27 mouse cellular contexts compared by ENCODE assay signal in genomic region chr11:18934921-18935320, GRCm38 (mm10).
DNase-seq lines count a peak whose midpoint lies in the region; ATAC-seq and TF ChIP-seq lines count a peak whose summit lies in the region.
"Had no signal": no experiment of that assay in that cellular context is flagged by ENCODE, and none has a peak within 500 bp of the region (broad histone marks: within the 10 kb centered on the region; RNA-seq: fewer than 3 reads in every experiment).

No protein-coding gene starts in this region.

- 38% methylated on average over 6 of the region's 6 CpGs for WGBS in forebrain, embryonic 11.5 days
- 42% methylated on average over 6 of the region's 6 CpGs for WGBS in forebrain, embryonic 10.5 days
- 76% methylated on average over 6 of the region's 6 CpGs for WGBS in midbrain, embryonic 13.5 days
- 74% methylated on average over 6 of the region's 6 CpGs for WGBS in midbrain, embryonic 16.5 days
- 39% methylated on average over 6 of the region's 6 CpGs for WGBS in forebrain, postnatal 0 days
- WGBS in intestine, embryonic 15.5 days: 91% methylated on average over 6 of the region's 6 CpGs

- peaks cover 10% of the 10 kb centered on the region for H3K4me1 ChIP-seq in forebrain, embryonic 11.5 days (replicated peaks; ENCODE audit: control insufficient read depth, insufficient read depth, low read length)
- H3K4me1 ChIP-seq in forebrain, embryonic 10.5 days: peaks cover 55% of the 10 kb centered on the region
- peaks cover 37% of the 10 kb centered on the region for H3K4me1 ChIP-seq in midbrain, embryonic 13.5 days (replicated peaks)
- H3K4me1 ChIP-seq in midbrain, embryonic 16.5 days (ENCODE audit: control insufficient read depth, insufficient read depth, low read length): peaks cover 17% of the 10 kb centered on the region
- peaks cover 5% of the 10 kb centered on the region; the same call in 1 of the 2 replicates for H3K4me1 ChIP-seq in forebrain, postnatal 0 days (ENCODE audit: insufficient read depth)
- H3K4me1 ChIP-seq in intestine, embryonic 15.5 days (replicated peaks): peaks cover 13% of the 10 kb centered on the region; the same call in 1 of the 2 replicates

- no peak for TF ChIP-seq CTCF in forebrain, postnatal 0 days (IDR thresholded peaks at IDR 0.05; ENCODE audit: low read depth)

- H3K36me3 ChIP-seq in forebrain, embryonic 11.5 days (ENCODE audit: control insufficient read depth, insufficient read depth, low read length): no peaks in the 10 kb centered on the region
- 0 out of 2 replicates have a peak, but pooled peaks cover 3% of the 10 kb centered on the region for H3K36me3 ChIP-seq in forebrain, embryonic 10.5 days (replicated peaks)
- H3K36me3 ChIP-seq in midbrain, embryonic 13.5 days: no peaks in the 10 kb centered on the region
- H3K36me3 ChIP-seq in midbrain, embryonic 16.5 days (ENCODE audit: control insufficient read depth, insufficient read depth, low read length): no peaks in the 10 kb centered on the region
- H3K36me3 ChIP-seq in forebrain, postnatal 0 days (ENCODE audit: insufficient read depth): no peaks in the 10 kb centered on the region
- peaks cover 3% of the 10 kb centered on the region; the same call in 1 of the 2 replicates for H3K36me3 ChIP-seq in intestine, embryonic 15.5 days
- H3K36me3 ChIP-seq: limb, embryonic 13.5 days had no signal

- H3K4me3 ChIP-seq in forebrain, embryonic 11.5 days (ENCODE audit: low read depth, low read length): no peak overlapping the region
- H3K4me3 ChIP-seq in forebrain, embryonic 10.5 days: no peak overlapping the region
- no peak overlapping the region for H3K4me3 ChIP-seq in midbrain, embryonic 13.5 days (replicated peaks)
- H3K4me3 ChIP-seq in midbrain, embryonic 16.5 days (ENCODE audit: low read depth, low read length): no peak overlapping the region
- H3K4me3 ChIP-seq in forebrain, postnatal 0 days (ENCODE audit: low read depth, low read length): no peak overlapping the region
- no peak overlapping the region for H3K4me3 ChIP-seq in intestine, embryonic 15.5 days (replicated peaks)
- H3K4me3 ChIP-seq: erythroblast, embryonic 14.5 days; hindbrain, embryonic 10.5 days; layer of hippocampus, adult 2 months; limb, embryonic 13.5 days; lung, embryonic 15.5 days; neural tube, embryonic 13.5 days; stomach, embryonic 15.5 days had no signal

- no peaks in the 10 kb centered on the region for H3K27me3 ChIP-seq in forebrain, embryonic 11.5 days (ENCODE audit: control insufficient read depth, insufficient read depth, low read length)
- peaks cover 64% of the 10 kb centered on the region for H3K27me3 ChIP-seq in forebrain, embryonic 10.5 days (ENCODE audit: poor library complexity, severe bottlenecking)
- H3K27me3 ChIP-seq in midbrain, embryonic 13.5 days: no peaks in the 10 kb centered on the region
- H3K27me3 ChIP-seq in midbrain, embryonic 16.5 days (ENCODE audit: control insufficient read depth, insufficient read depth, low read depth, low read length): no peaks in the 10 kb centered on the region
- no peaks in the 10 kb centered on the region for H3K27me3 ChIP-seq in forebrain, postnatal 0 days (ENCODE audit: insufficient read depth, low read length)
- H3K27me3 ChIP-seq in intestine, embryonic 15.5 days (replicated peaks): no peaks in the 10 kb centered on the region
- H3K27me3 ChIP-seq: CH12.LX; lung, embryonic 15.5 days; neural tube, embryonic 13.5 days; Patski; stomach, embryonic 15.5 days had no signal

- peak; percentile 86 for ATAC-seq in forebrain, embryonic 11.5 days (replicated peaks; ENCODE audit: low FRiP score)
- ATAC-seq in midbrain, embryonic 13.5 days: 0 out of 2 replicates have a peak, but pooled peaks have one; percentile 11
- ATAC-seq in midbrain, embryonic 16.5 days: no peak
- ATAC-seq in forebrain, postnatal 0 days: 0 out of 2 replicates have a peak, but pooled peaks have one; percentile 19
- no peak for ATAC-seq in intestine, embryonic 15.5 days
- ATAC-seq: Patski had no signal

- DNase-seq in forebrain, embryonic 11.5 days (ENCODE audit: low spot score): peak; percentile 54
- DNase-seq in forebrain, embryonic 10.5 days (ENCODE audit: extremely low spot score, low spot score): no peak
- no peak for DNase-seq in forebrain, postnatal 0 days
- no peak for DNase-seq in kidney, adult 11 months
- DNase-seq: adrenal gland, postnatal 14 days; cerebellum, adult 2 months; cerebellum, postnatal 14 days; gastrocnemius, postnatal 14 days; heart, adult 18-20 months; kidney, adult 18-20 months; kidney, postnatal 36 days; right cerebral cortex, postnatal 14 days had no signal

- no peaks in the 10 kb centered on the region for H3K9me3 ChIP-seq in forebrain, embryonic 11.5 days (ENCODE audit: control insufficient read depth, low read length)
- H3K9me3 ChIP-seq in forebrain, embryonic 10.5 days: no peaks in the 10 kb centered on the region
- no peaks in the 10 kb centered on the region for H3K9me3 ChIP-seq in midbrain, embryonic 13.5 days
- H3K9me3 ChIP-seq in midbrain, embryonic 16.5 days (replicated peaks; ENCODE audit: control insufficient read depth, low read length, poor library complexity, severe bottlenecking): no peaks in the 10 kb centered on the region
- no peaks in the 10 kb centered on the region for H3K9me3 ChIP-seq in forebrain, postnatal 0 days (ENCODE audit: low read length)
- no peaks in the 10 kb centered on the region for H3K9me3 ChIP-seq in intestine, embryonic 15.5 days
- H3K9me3 ChIP-seq: hindbrain, embryonic 10.5 days; limb, embryonic 13.5 days; lung, embryonic 15.5 days; neural tube, embryonic 13.5 days; stomach, embryonic 15.5 days had no signal

- no peak overlapping the region for H3K4me2 ChIP-seq in forebrain, embryonic 11.5 days (ENCODE audit: low read depth, low read length, severe bottlenecking)
- no peak overlapping the region for H3K4me2 ChIP-seq in midbrain, embryonic 13.5 days (replicated peaks)
- no peak overlapping the region for H3K4me2 ChIP-seq in midbrain, embryonic 16.5 days (ENCODE audit: low read length)
- no peak overlapping the region for H3K4me2 ChIP-seq in forebrain, postnatal 0 days (ENCODE audit: low read depth)
- no peak overlapping the region for H3K4me2 ChIP-seq in intestine, embryonic 15.5 days (replicated peaks)
- H3K4me2 ChIP-seq: heart, embryonic 11.5 days; limb, embryonic 13.5 days; liver, embryonic 11.5 days; lung, embryonic 15.5 days; midbrain, embryonic 11.5 days; neural tube, embryonic 13.5 days; stomach, embryonic 15.5 days had no signal

- no peak overlapping the region for H3K27ac ChIP-seq in forebrain, embryonic 11.5 days (ENCODE audit: low read depth, low read length)
- H3K27ac ChIP-seq in forebrain, embryonic 10.5 days: no peak overlapping the region; the same call in 1 of the 2 replicates
- no peak overlapping the region for H3K27ac ChIP-seq in midbrain, embryonic 13.5 days
- no peak overlapping the region for H3K27ac ChIP-seq in midbrain, embryonic 16.5 days (ENCODE audit: low read length)
- no peak overlapping the region for H3K27ac ChIP-seq in forebrain, postnatal 0 days (ENCODE audit: low read depth, low read length)
- H3K27ac ChIP-seq in intestine, embryonic 15.5 days: no peak overlapping the region
- H3K27ac ChIP-seq: hindbrain, embryonic 10.5 days; layer of hippocampus, adult 2 months; limb, embryonic 13.5 days; lung, embryonic 15.5 days; neural tube, embryonic 13.5 days; stomach, embryonic 15.5 days had no signal

- H3K9ac ChIP-seq in forebrain, embryonic 11.5 days (ENCODE audit: low read length): no peak overlapping the region
- H3K9ac ChIP-seq in midbrain, embryonic 13.5 days (replicated peaks): no peak overlapping the region
- H3K9ac ChIP-seq in midbrain, embryonic 16.5 days (ENCODE audit: low read depth, low read length): no peak overlapping the region
- no peak overlapping the region for H3K9ac ChIP-seq in forebrain, postnatal 0 days
- no peak overlapping the region for H3K9ac ChIP-seq in intestine, embryonic 15.5 days
- H3K9ac ChIP-seq: limb, embryonic 13.5 days; lung, embryonic 15.5 days; neural tube, embryonic 13.5 days; stomach, embryonic 15.5 days had no signal

Comparison
In these comparisons a context has a peak if more than half of its experiments do, and no peak if none do; other contexts are left out.
1. ATAC-seq: peak in forebrain, embryonic 11.5 days (single experiment), midbrain, embryonic 13.5 days (single experiment) and forebrain, postnatal 0 days (single experiment); none in midbrain, embryonic 16.5 days (single experiment) and intestine, embryonic 15.5 days (single experiment).